Mouse (Mus musculus): ENCODE measurements around the gene Ddx6.

DNA sequence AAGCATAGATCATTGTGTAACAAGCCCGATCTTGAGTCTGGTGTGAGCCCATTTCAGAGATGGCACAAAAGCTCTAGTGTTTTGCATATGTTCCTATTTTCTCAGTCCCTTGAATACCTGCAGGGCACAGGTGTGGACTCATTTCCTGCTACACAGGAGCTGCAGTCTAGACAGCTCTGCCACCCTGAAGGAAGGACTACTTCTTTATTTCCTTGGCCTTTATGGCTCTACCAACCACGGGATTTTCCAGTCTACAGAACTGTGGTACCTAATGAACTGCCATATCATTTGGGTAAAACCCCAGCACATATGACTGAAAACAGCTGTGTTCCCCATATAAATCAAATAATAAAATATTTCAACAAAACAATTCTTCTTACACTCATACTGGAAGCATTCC is 29.6 kb upstream of the Ddx6 start:
- TF ChIP-seq CTCF (IDR thresholded peaks at IDR 0.05; ENCODE audit: control insufficient read depth, insufficient read depth, low read length) (no peak), POLR2A (IDR thresholded peaks at IDR 0.05; ENCODE audit: borderline replicate concordance, control insufficient read depth, low read depth, low read length) (no peak)
